Mouse (Mus musculus) T-helper 1 cell (primary cell): ENCODE measurements at regions not wholly inside any gene's neighbourhood (a gene's known extent, or its start where the extent isn't known, plus 50 kb on each side); places are given as distances from the start of the nearest gene placed in this dataset.
"Not testable (repeated sequence)": the region's sequence is repeated elsewhere in the genome, so short reads cannot be mapped to it uniquely, and the experiment has no call there.

Experiments
- in situ Hi-C: fragments of 300-600 bp; cut with MboI, MseI; formaldehyde crosslinking; loops from one replicate; pipeline ENCODE4 v1.15.1; 2025; ENCODE audit warnings: high pct_unique_total_duplicates

- in situ Hi-C loops = no loop called here
These were observed 458.8 kb upstream of the 1700008P02Rik start for GRCm38 (mm10) chr3:7079073-7079472.

GRCm38 (mm10) chr3:7076850-7077249, 456.6 kb upstream of the 1700008P02Rik start:
- in situ Hi-C loops = no loop called here

- in situ Hi-C loops = no loop called here
These were observed 454.2 kb upstream of the 1700008P02Rik start for GRCm38 (mm10) chr3:7074488-7074887.

GRCm38 (mm10) chr3:7041372-7042057, 421.3 kb upstream of the 1700008P02Rik start:
- in situ Hi-C loops = no loop called here

- in situ Hi-C loops = no loop called here
These were observed 415.6 kb upstream of the 1700008P02Rik start for GRCm38 (mm10) chr3:7035833-7036232.

GRCm38 (mm10) chr3:7027845-7028244, 407.6 kb upstream of the 1700008P02Rik start:
- in situ Hi-C loops = no loop called here

- in situ Hi-C loops = no loop called here
These were observed 394.2 kb upstream of the 1700008P02Rik start for GRCm38 (mm10) chr3:7014345-7014973.

GRCm38 (mm10) chr3:7013516-7013915, 393.3 kb upstream of the 1700008P02Rik start:
- in situ Hi-C loops = no loop called here

- in situ Hi-C loops = no loop called here
These were observed 390.2 kb upstream of the 1700008P02Rik start for GRCm38 (mm10) chr3:7010294-7011087.

GRCm38 (mm10) chr3:7008671-7009217, 388.5 kb upstream of the 1700008P02Rik start:
- in situ Hi-C loops = no loop called here

- in situ Hi-C loops = no loop called here
These were observed 387.6 kb upstream of the 1700008P02Rik start for GRCm38 (mm10) chr3:7007811-7008359.

- in situ Hi-C loops = not testable (repeated sequence)
These were observed 371.5 kb upstream of the 1700008P02Rik start for GRCm38 (mm10) chr3:6991735-6992134.

GRCm38 (mm10) chr3:6984918-6985317, 364.7 kb upstream of the 1700008P02Rik start:
- in situ Hi-C loops = no loop called here

GRCm38 (mm10) chr3:6957681-6958080, 337.4 kb upstream of the 1700008P02Rik start:
- in situ Hi-C loops = no loop called here

GRCm38 (mm10) chr3:6932535-6933103, 312.4 kb upstream of the 1700008P02Rik start:
- in situ Hi-C loops = no loop called here

- in situ Hi-C loops = no loop called here
These were observed 306.5 kb upstream of the 1700008P02Rik start for GRCm38 (mm10) chr3:6926737-6927136.

- in situ Hi-C loops = not testable (repeated sequence)
These were observed 302.4 kb upstream of the 1700008P02Rik start for GRCm38 (mm10) chr3:6922647-6923046.

- in situ Hi-C loops = no loop called here
These were observed 300.0 kb upstream of the 1700008P02Rik start for GRCm38 (mm10) chr3:6920253-6920652.

- in situ Hi-C loops = no loop called here
These were observed 267.7 kb upstream of the 1700008P02Rik start for GRCm38 (mm10) chr3:6887936-6888335.

- in situ Hi-C loops = no loop called here
These were observed 266.9 kb upstream of the 1700008P02Rik start for GRCm38 (mm10) chr3:6887053-6887700.
